Mouse (Mus musculus) embryonic facial prominence, embryonic 14.5 days (tissue): ENCODE data around the gene Epn3. TPM values are rescaled to one million over a fixed set of nuclear protein-coding genes. Genes with fewer than 3 reads are reported as not detected.

Experiments used
- ATAC-seq: fragments of 200-750 bp; cut with Nextera tagmentation; 2 replicates; pipeline ENCODE4 v1.8.0; 2017; ENCODE audit warnings: low read depth, moderate number of reproducible peaks, moderate TSS enrichment
- DNase-seq: peaks from one replicate; pipeline ENCODE4 v3.0.0-alpha.2; 2015; ENCODE audit warnings: low spot score
- H3K27ac ChIP-seq: fragments of 300-500 bp; sonication (generic); replicated peaks from 2 replicates; pipeline ENCODE4 v1.5.1; 2014; ENCODE audit warnings: low read depth, mild to moderate bottlenecking, low read length, moderate library complexity
- H3K27me3 ChIP-seq: fragments of 300-500 bp; sonication (generic); replicated peaks from 2 replicates; pipeline ENCODE4 v1.6.1; 2014; ENCODE audit warnings: low read length; ENCODE audit not compliant: control insufficient read depth, insufficient read depth
- H3K36me3 ChIP-seq: fragments of 300-500 bp; sonication (generic); 2 replicates; pipeline ENCODE4 v1.6.1; 2014; ENCODE audit warnings: low read length, mixed read lengths; ENCODE audit not compliant: control insufficient read depth, insufficient read depth
- H3K4me1 ChIP-seq: fragments of 300-500 bp; sonication (generic); 2 replicates; pipeline ENCODE4 v1.6.1; 2014; ENCODE audit warnings: antibody characterized with exemption, low read length; ENCODE audit not compliant: control insufficient read depth, insufficient read depth
- H3K4me2 ChIP-seq: fragments of 300-500 bp; sonication (generic); 2 replicates; pipeline ENCODE4 v1.6.1; 2014; ENCODE audit warnings: low read depth, mild to moderate bottlenecking, low read length, moderate library complexity, mixed read lengths
- H3K4me3 ChIP-seq: fragments of 300-500 bp; sonication (generic); 2 replicates; pipeline ENCODE4 v1.5.1; 2014; ENCODE audit warnings: low read depth, mild to moderate bottlenecking, low read length
- H3K9ac ChIP-seq: fragments of 300-500 bp; sonication (generic); 2 replicates; pipeline ENCODE4 v1.6.1; 2014; ENCODE audit warnings: low read depth, mild to moderate bottlenecking, low read length, moderate library complexity, mixed read lengths
- H3K9me3 ChIP-seq: fragments of 300-500 bp; sonication (generic); 2 replicates; pipeline ENCODE4 v1.6.1; 2016; ENCODE audit warnings: low read length; ENCODE audit not compliant: control insufficient read depth
- WGBS: fragments of 180-500 bp; shearing (Covaris S2); extraction: QIAGEN DNeasy Blood & Tissue Kit; methylation state at CpG from one replicate; pipeline ENCODE4 v1.1.7; 2014; 5-methylcytosine and 5-hydroxymethylcytosine counted together
- polyA plus RNA-seq: library from polyadenylated mRNA; unstranded; fragments of >200 nt; fragmentation: Nextera tagmentation; extraction: Ambion mirVana; gene quantifications from 2 replicates; pipeline ENCODE4 v1.2.1, GENCODE M21; 2014

The Epn3 gene
- polyA plus RNA-seq, 1 experiment from 2014 or later: 6.6 TPM

- H3K9me3 ChIP-seq: no peaks in the 10 kb centered on the region
- H3K27me3 ChIP-seq: peaks cover 7% of the 10 kb centered on the region; the same call in 1 of the 2 replicates
- H3K27ac ChIP-seq: no peak overlapping the region
- DNase-seq: no peak
- no peak overlapping the region for H3K9ac ChIP-seq
- no peak overlapping the region for H3K4me2 ChIP-seq
- ATAC-seq: no peak
- 26% methylated on average over 4 of the region's 4 CpGs for WGBS
- H3K36me3 ChIP-seq: no peaks in the 10 kb centered on the region
- H3K4me1 ChIP-seq: no peaks in the 10 kb centered on the region
- no peak overlapping the region for H3K4me3 ChIP-seq
These were observed 10.0 kb downstream of the Epn3 start for GRCm38 (mm10) chr11:94489745-94490144.

GRCm38 (mm10) chr11:94488767-94489533 is 10.8 kb downstream of the Epn3 start:
- Histone ChIP-seq H3K9me3 (no peaks in the 10 kb centered on the region), H3K9ac (no peak overlapping the region), H3K36me3 (no peaks in the 10 kb centered on the region), H3K27me3 (peaks cover 7% of the 10 kb centered on the region; the same call in 1 of the 2 replicates), H3K27ac (no peak overlapping the region), H3K4me2 (no peak overlapping the region), H3K4me3 (no peak overlapping the region), H3K4me1 (no peaks in the 10 kb centered on the region)
- 79% methylated on average over 11 of the region's 11 CpGs for WGBS
- DNase-seq (no peak), ATAC-seq (no peak)

GRCm38 (mm10) chr11:94486001-94486400 is 13.8 kb downstream of the Epn3 start, which contains the start of gene Spata20:
Gene Spata20, minus strand, starts transcription at chr11:94486179.
- H3K4me2 ChIP-seq: peak within 1 kb of the TSS; percentile 41
- no peaks in the 10 kb centered on the region for H3K36me3 ChIP-seq
- peak; percentile 75 for DNase-seq
- H3K4me3 ChIP-seq: peak within 1 kb of the TSS; percentile 12
- no peak within 1 kb of the TSS for H3K9ac ChIP-seq
- WGBS: 4% methylated on average over 24 of the region's 24 CpGs
- no peaks in the 10 kb centered on the region for H3K4me1 ChIP-seq
- ATAC-seq: peak; percentile 77
- no peak within 1 kb of the TSS for H3K27ac ChIP-seq
- no peaks in the 10 kb centered on the region for H3K9me3 ChIP-seq
- peaks cover 7% of the 10 kb centered on the region; the same call in 1 of the 2 replicates for H3K27me3 ChIP-seq

GRCm38 (mm10) chr11:94485223-94485622 is 14.6 kb downstream of the Epn3 start:
- no peak for DNase-seq
- H3K4me1 ChIP-seq: no peaks in the 10 kb centered on the region
- H3K9ac ChIP-seq: no peak overlapping the region
- H3K4me2 ChIP-seq: no peak overlapping the region
- no peaks in the 10 kb centered on the region for H3K9me3 ChIP-seq
- H3K27ac ChIP-seq: no peak overlapping the region
- H3K4me3 ChIP-seq: no peak overlapping the region
- H3K36me3 ChIP-seq: no peaks in the 10 kb centered on the region
- 0 out of 2 replicates have a peak, but pooled peaks cover 7% of the 10 kb centered on the region for H3K27me3 ChIP-seq
- 86% methylated on average over 5 of the region's 5 CpGs for WGBS
- no peak for ATAC-seq

- DNase-seq: no peak
- ATAC-seq: no peak
- 0 out of 2 replicates have a peak, but pooled peaks cover 7% of the 10 kb centered on the region for H3K27me3 ChIP-seq
- no peak overlapping the region for H3K4me2 ChIP-seq
- H3K4me3 ChIP-seq: no peak overlapping the region
- no peak overlapping the region for H3K9ac ChIP-seq
- H3K4me1 ChIP-seq: no peaks in the 10 kb centered on the region
- no peaks in the 10 kb centered on the region for H3K36me3 ChIP-seq
- H3K9me3 ChIP-seq: no peaks in the 10 kb centered on the region
- WGBS: 80% methylated on average over 8 of the region's 9 CpGs
- H3K27ac ChIP-seq: no peak overlapping the region
These were observed 15.1 kb downstream of the Epn3 start for GRCm38 (mm10) chr11:94484636-94485035.

- Histone ChIP-seq H3K9me3 (no peaks in the 10 kb centered on the region), H3K4me1 (no peaks in the 10 kb centered on the region), H3K9ac (no peak overlapping the region), H3K4me3 (no peak overlapping the region), H3K36me3 (no peaks in the 10 kb centered on the region), H3K27ac (no peak overlapping the region), H3K27me3 (0 out of 2 replicates have a peak, but pooled peaks cover 7% of the 10 kb centered on the region), H3K4me2 (no peak overlapping the region)
- WGBS: 56% methylated on average over 14 of the region's 14 CpGs
- ATAC-seq (no peak), DNase-seq (no peak)
These were observed 15.9 kb downstream of the Epn3 start for GRCm38 (mm10) chr11:94483921-94484320.

- H3K4me3 ChIP-seq: no peak overlapping the region
- no peaks in the 10 kb centered on the region for H3K9me3 ChIP-seq
- H3K4me1 ChIP-seq: no peaks in the 10 kb centered on the region
- H3K27ac ChIP-seq: no peak overlapping the region
- H3K4me2 ChIP-seq: no peak overlapping the region
- no peak for ATAC-seq
- no peak overlapping the region for H3K9ac ChIP-seq
- DNase-seq: no peak
- no peaks in the 10 kb centered on the region for H3K36me3 ChIP-seq
- H3K27me3 ChIP-seq: 0 out of 2 replicates have a peak, but pooled peaks cover 7% of the 10 kb centered on the region
- WGBS: 62% methylated on average over 11 of the region's 11 CpGs
These were observed 16.3 kb downstream of the Epn3 start for GRCm38 (mm10) chr11:94483436-94483835.

- H3K4me2 ChIP-seq: no peak overlapping the region
- no peak overlapping the region for H3K4me3 ChIP-seq
- H3K4me1 ChIP-seq: no peaks in the 10 kb centered on the region
- ATAC-seq (no peak), DNase-seq (no peak)
- no peak overlapping the region for H3K27ac ChIP-seq
- WGBS: 89% methylated on average over 11 of the region's 11 CpGs
- H3K36me3 ChIP-seq: no peaks in the 10 kb centered on the region
- 0 out of 2 replicates have a peak, but pooled peaks cover 7% of the 10 kb centered on the region for H3K27me3 ChIP-seq
- no peaks in the 10 kb centered on the region for H3K9me3 ChIP-seq
- no peak overlapping the region for H3K9ac ChIP-seq
These were observed 17.0 kb downstream of the Epn3 start for GRCm38 (mm10) chr11:94482738-94483137.

- H3K9ac ChIP-seq: no peak overlapping the region
- H3K4me3 ChIP-seq: no peak overlapping the region
- H3K4me1 ChIP-seq: no peaks in the 10 kb centered on the region
- H3K9me3 ChIP-seq: no peaks in the 10 kb centered on the region
- DNase-seq (no peak), ATAC-seq (no peak)
- 0 out of 2 replicates have a peak, but pooled peaks cover 7% of the 10 kb centered on the region for H3K27me3 ChIP-seq
- WGBS: 92% methylated on average over 7 of the region's 7 CpGs
- H3K4me2 ChIP-seq: no peak overlapping the region
- no peak overlapping the region for H3K27ac ChIP-seq
- no peaks in the 10 kb centered on the region for H3K36me3 ChIP-seq
These were observed 17.8 kb downstream of the Epn3 start for GRCm38 (mm10) chr11:94481963-94482362.
